Mouse (Mus musculus): Measurements from ENCODE around the gene Tox3. TPM values are rescaled to one million over a fixed set of nuclear protein-coding genes. Genes with fewer than 3 reads are reported as not detected.

The Tox3 gene
- polyA plus RNA-seq, 1 experiment = not detected

DNA sequence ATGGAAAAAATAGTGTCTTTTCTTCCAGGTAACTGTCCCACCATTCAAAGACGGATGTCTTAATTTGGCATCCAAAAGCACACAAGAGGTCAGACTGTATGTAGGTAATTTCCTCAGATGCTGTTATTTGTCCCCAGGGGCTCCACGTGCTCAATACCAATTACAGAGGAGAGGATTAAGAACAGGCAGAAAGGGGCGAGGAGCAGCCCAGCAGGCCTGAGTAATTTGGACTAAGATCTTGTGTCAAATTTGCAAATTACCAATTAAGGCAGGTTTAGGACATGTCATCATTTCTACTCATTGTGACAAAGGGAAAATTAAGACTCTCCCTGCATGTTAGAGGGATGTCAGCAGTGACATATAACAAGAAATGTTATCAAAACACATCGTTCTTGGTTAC, 106.7 kb downstream of the Tox3 start:
- Histone ChIP-seq H3K79me2 (ENCODE audit: control insufficient read depth, insufficient read depth) (no peaks in the 10 kb centered on the region), H3K4me2 (ENCODE audit: low read depth) (no peak overlapping the region), H3ac (ENCODE audit: control insufficient read depth, insufficient read length) (no peak overlapping the region), H3K36me3 (ENCODE audit: control insufficient read depth, insufficient read depth) (no peaks in the 10 kb centered on the region), H3K4me3 (no peak overlapping the region), H3K27me3 (ENCODE audit: control insufficient read depth, insufficient read depth, insufficient read length) (no peaks in the 10 kb centered on the region)
- TF ChIP-seq SRF (IDR thresholded peaks at IDR 0.05; ENCODE audit: control insufficient read depth, insufficient read length, low read depth) (no peak), TCF3 (IDR thresholded peaks at IDR 0.05; ENCODE audit: insufficient read length, low read depth) (no peak)

DNA sequence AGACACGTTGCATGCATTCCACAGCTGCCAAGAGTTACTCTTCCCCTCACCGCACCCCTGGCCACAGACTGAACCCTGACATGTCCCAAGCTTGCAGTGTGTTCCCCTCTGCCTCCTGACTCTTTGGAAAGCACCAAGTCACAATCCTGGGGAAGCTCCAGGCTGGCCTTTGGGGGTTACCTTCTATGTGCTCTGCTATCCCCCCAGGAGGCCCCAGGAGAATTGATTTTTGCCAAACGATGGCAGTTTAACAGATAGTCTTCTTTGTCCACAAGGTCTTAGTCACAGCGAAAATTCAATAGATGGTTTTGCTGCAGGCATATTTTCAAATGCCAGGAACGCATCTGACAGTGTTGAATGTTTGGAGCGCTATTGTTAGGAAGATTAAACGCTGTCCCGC, 115.6 kb downstream of the Tox3 start:
- H3K36me3 ChIP-seq (ENCODE audit: control insufficient read depth, insufficient read depth) = no peaks in the 10 kb centered on the region

DNA sequence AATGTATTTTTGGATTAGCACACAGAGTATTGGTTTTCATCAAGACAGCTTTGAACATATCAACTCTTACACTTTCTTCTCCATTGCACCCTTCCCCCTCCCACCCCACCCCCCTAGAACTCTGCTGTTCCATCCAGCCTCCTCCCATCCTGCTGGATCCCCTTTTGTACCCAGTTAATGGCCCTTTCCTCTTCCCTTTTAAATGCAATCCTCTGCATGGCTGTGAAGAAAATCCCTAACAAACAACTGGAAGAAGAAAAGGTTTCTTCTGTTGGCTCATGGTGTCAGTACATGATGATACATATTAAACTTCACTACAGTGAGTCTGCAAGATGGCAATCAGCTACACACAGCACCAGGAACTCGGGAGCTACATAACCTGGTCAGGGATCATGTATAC, 124.0 kb downstream of the Tox3 start:
- Histone ChIP-seq H3ac (ENCODE audit: control insufficient read depth, insufficient read length) (no peak overlapping the region), H3K79me2 (ENCODE audit: control insufficient read depth, insufficient read depth) (no peaks in the 10 kb centered on the region), H3K27me3 (ENCODE audit: control insufficient read depth, insufficient read depth, insufficient read length) (no peaks in the 10 kb centered on the region), H3K4me3 (no peak overlapping the region), H3K36me3 (ENCODE audit: control insufficient read depth, insufficient read depth) (no peaks in the 10 kb centered on the region), H3K4me2 (ENCODE audit: low read depth) (no peak overlapping the region)
- TF ChIP-seq POLR2A (IDR thresholded peaks at IDR 0.05; ENCODE audit: insufficient read length, low read depth) (no peak), POLR2AphosphoS2 (IDR thresholded peaks at IDR 0.05; ENCODE audit: insufficient read length, low read depth) (no peak), MYOD1 (IDR thresholded peaks at IDR 0.05; ENCODE audit: control insufficient read depth in 1 of 3, insufficient read length in 2 of 3, low read depth in 2 of 3) (no peak), E2F4 (IDR thresholded peaks at IDR 0.05; ENCODE audit: insufficient read depth) (no peak), CEBPB (IDR thresholded peaks at IDR 0.05; ENCODE audit: insufficient read depth, poor library complexity, severe bottlenecking) (no peak), REST (IDR thresholded peaks at IDR 0.05; ENCODE audit: insufficient read depth, insufficient read length) (no peak), TCF3 (IDR thresholded peaks at IDR 0.05; ENCODE audit: insufficient read length, low read depth) (no peak), MAX (IDR thresholded peaks at IDR 0.05; ENCODE audit: low read depth) (no peak), TCF12 (IDR thresholded peaks at IDR 0.05; ENCODE audit: insufficient read depth, poor library complexity, severe bottlenecking) (no peak), SRF (IDR thresholded peaks at IDR 0.05; ENCODE audit: control insufficient read depth, insufficient read length, low read depth) (no peak), USF1 (IDR thresholded peaks at IDR 0.05; ENCODE audit: low read depth) (no peak), MYOG (IDR thresholded peaks at IDR 0.05; ENCODE audit: control insufficient read depth in 1 of 3, insufficient read depth in 1 of 3, insufficient read length in 2 of 3, low read depth in 2 of 3) (no peak)

More for the DNA sequence above, 115.6 kb downstream of the Tox3 start:
- Histone ChIP-seq H3K4me2 (ENCODE audit: low read depth) (no peak overlapping the region), H3K27me3 (ENCODE audit: control insufficient read depth, insufficient read depth, insufficient read length) (no peaks in the 10 kb centered on the region), H3K4me3 (no peak overlapping the region), H3K79me2 (ENCODE audit: control insufficient read depth, insufficient read depth) (no peaks in the 10 kb centered on the region), H3ac (ENCODE audit: control insufficient read depth, insufficient read length) (no peak overlapping the region)
- TF ChIP-seq REST (IDR thresholded peaks at IDR 0.05; ENCODE audit: insufficient read depth, insufficient read length) = no peak
- no peak for TF ChIP-seq MAX (IDR thresholded peaks at IDR 0.05; ENCODE audit: low read depth)
- no peak for TF ChIP-seq TCF3 (IDR thresholded peaks at IDR 0.05; ENCODE audit: insufficient read length, low read depth)
- TF ChIP-seq E2F4 (IDR thresholded peaks at IDR 0.05; ENCODE audit: insufficient read depth) = no peak
- TF ChIP-seq POLR2A (IDR thresholded peaks at IDR 0.05; ENCODE audit: insufficient read length, low read depth) = no peak

- H3K4me2 ChIP-seq (ENCODE audit: low read depth) = no peak overlapping the region
- no peaks in the 10 kb centered on the region for H3K27me3 ChIP-seq (ENCODE audit: control insufficient read depth, insufficient read depth, insufficient read length)
- no peaks in the 10 kb centered on the region for H3K79me2 ChIP-seq (ENCODE audit: control insufficient read depth, insufficient read depth)
- H3K36me3 ChIP-seq (ENCODE audit: control insufficient read depth, insufficient read depth) = no peaks in the 10 kb centered on the region
- no peak overlapping the region for H3K4me3 ChIP-seq
- no peak overlapping the region for H3ac ChIP-seq (ENCODE audit: control insufficient read depth, insufficient read length)
- TF ChIP-seq MYOG (IDR thresholded peaks at IDR 0.05; ENCODE audit: control insufficient read depth in 1 of 3, insufficient read depth in 1 of 3, insufficient read length in 2 of 3, low read depth in 2 of 3) (no peak), POLR2AphosphoS2 (IDR thresholded peaks at IDR 0.05; ENCODE audit: insufficient read length, low read depth) (no peak)
These were observed 138.8 kb downstream of the Tox3 start for GRCm38 (mm10) chr8:90209105-90210037.
